Mouse (Mus musculus): Measurements from ENCODE around the gene Prpf40b.
"Not testable (repeated sequence)": the region's sequence is repeated elsewhere in the genome, so short reads cannot be mapped to it uniquely, and the experiment has no call there.

Prpf40b gene

DNA sequence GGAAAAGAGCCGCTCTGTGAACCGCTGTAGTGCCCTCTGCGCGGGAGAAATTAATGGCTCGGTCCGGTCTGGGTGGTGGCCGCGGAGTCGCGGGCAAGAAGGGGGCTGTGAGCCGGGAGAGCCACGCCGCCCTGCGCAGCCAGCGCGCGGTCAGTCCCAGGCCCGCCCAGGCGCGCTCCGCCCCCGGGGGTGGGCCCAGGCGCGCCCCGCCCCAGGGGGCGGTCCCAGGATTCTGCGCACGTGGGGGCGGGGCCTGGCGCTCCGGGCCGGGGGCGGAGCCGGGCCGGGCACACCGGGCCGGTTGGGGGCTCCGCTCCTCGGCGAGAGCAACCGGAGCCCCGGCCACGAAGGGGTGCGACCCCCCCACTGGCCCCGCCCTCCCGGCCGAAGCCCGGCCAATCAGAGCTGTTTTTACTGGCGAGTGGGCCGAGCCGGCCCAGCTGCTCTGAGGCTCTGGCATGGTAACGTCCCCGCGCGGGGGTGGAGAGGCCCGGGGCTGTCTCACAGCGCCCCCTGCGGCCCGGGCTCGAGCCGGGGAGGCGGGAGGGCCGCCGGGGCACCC, at the start of gene Prpf40b:
Prpf40b (plus strand) TSS at position 275 of the 562 bp plus-strand sequence.
- peak; percentile 93 for DNase-seq

- not testable (repeated sequence) for DNase-seq
Measured at GRCm38 (mm10) chr15:99246736-99247135, 48.2 kb upstream of the Prpf40b start.

DNA sequence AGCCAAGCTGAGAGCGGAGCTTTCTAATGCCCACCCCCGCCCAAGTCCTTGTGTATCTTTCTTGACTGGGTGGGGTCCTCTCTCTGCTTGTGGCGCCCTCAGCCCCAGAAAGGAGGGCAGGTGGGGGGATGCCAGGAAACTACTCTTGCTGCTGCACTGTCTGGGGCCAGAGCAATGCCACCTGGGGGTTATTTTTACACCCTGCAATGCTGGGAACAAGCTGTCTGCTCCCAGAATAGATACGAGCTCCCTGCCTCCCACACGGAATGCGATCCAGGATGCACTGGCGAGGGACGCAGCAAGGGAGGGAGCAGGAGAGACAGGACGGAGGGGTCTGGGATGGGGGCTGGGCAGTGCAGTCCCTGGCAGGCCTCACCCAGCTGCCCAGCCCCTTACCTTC, 45.9 kb upstream of the Prpf40b start:
- DNase-seq = no peak

- DNase-seq = no peak
Measured at GRCm38 (mm10) chr15:99249938-99250337, 44.9 kb upstream of the Prpf40b start.

DNA sequence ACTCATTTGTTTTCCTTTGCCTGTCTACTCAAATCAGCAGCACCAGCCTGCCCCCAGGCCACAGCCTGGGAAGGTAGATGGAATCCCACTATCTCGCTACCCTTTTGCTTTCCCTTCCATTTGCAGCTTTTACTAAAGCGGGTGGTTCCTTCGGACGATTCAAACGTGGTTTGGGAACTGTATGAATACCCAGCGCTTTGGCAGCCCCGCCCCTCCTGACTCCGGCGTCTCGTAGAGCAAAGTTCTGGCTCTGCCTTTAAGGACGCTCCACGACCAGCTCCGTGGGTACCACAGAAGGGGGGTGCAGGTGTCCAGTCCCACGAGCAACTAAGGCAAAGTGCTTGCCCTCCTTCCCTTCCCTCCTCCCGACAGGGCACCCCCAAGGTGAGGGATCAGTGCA, 43.8 kb upstream of the Prpf40b start:
- DNase-seq = peak; percentile 44

DNA sequence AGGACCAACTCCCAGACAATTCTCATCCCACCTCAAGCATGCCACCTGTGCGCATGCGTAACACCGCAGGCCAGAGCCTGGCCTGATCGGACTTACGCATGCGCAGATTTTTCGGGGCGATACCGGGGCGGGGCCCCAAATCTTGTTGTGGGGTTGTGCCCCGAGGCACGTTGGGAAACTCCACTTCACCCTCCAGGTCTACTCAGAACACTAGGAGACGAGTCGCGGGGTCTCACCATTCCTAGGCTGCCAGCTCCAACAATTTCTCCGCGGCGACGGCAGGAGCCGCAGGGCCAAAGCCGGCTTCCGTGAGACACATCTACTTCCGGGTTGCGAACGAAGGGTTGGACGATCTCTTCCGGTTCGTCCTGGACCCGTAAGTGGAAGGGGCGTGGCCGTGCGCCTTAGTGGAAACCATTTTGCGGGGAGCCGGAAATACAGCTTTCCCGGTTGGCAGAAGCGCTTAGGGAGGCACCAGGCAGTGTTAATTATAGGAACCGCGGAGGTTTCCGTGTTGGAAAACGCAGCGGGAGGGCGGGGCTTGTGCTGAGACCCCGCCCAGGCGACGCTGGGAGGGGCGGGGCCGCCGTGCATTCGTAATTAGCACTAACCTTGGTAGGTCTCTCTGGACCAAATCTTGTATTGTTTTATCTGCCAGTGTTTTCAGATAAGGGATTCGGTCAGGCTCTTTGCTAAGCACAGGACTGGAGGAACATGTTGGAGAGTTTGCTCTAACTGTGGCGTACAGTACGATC, 43.1 kb upstream of the Prpf40b start, which contains the start of gene Mcrs1:
Mcrs1 (minus strand) TSS at position 336 of the 755 bp plus-strand sequence.
- peak; percentile 97 for DNase-seq

DNA sequence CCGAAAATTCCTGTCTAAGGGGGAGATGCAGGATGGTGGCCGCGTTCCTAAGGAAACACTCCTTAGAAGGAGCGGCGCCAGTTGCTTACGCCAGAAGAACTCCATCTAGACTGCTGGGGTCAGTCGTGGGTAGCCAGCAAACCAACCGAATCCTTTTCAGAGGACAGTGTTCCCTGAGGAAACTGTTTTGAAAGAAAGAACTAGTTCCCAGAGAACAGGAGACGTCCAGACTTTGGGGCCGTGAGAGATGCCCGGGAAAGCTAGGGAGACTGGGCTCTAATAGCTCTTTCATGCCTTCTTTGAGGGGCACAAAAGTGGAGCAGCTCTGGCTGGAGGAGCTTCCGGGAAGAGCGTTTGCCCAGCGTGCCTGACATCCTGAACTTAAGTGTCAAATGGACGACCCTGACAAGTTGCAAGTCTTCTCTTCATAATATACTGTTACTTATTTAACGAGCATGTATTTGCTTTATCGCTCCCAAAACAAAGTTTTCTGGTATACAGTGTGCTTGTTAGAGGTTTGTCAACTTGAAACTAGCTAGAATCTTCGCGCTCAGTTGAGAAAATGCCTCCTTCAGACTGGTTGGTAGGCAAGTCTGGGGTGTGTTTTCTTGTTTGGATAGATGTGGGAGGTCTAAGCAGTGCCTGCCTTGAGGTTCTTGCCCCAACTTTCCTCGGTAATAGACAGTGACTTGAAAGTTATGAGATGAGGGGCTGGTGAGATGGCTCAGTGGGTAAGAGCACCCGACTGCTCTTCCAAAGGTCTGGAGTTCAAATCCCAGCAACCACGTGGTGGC, 42.3 kb upstream of the Prpf40b start:
- no peak for DNase-seq

- DNase-seq = not testable (repeated sequence)
Measured at GRCm38 (mm10) chr15:99253175-99253479, 41.8 kb upstream of the Prpf40b start.

DNA sequence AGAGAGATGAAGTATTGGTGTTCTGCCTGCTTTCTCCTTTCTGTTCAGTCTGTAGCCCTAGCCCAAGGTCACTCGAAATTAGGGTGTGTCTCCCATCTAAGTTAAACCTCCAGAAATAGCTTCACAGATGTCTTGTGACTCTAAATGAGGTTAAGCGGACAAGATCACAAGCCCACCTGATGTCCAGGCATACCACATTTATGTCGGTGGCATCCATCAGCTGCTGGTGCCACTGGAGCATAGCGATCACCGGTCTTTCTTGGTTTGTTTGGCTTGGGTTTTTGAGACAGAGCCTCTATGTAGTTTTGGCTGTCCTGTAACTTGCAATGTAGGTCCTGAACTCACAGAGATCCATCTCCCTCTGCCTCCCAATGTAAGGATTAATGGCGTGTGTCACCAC, 41.1 kb upstream of the Prpf40b start:
- no peak for DNase-seq

GRCm38 (mm10) chr15:99254477-99255005, 40.3 kb upstream of the Prpf40b start:
- DNase-seq = no peak

DNA sequence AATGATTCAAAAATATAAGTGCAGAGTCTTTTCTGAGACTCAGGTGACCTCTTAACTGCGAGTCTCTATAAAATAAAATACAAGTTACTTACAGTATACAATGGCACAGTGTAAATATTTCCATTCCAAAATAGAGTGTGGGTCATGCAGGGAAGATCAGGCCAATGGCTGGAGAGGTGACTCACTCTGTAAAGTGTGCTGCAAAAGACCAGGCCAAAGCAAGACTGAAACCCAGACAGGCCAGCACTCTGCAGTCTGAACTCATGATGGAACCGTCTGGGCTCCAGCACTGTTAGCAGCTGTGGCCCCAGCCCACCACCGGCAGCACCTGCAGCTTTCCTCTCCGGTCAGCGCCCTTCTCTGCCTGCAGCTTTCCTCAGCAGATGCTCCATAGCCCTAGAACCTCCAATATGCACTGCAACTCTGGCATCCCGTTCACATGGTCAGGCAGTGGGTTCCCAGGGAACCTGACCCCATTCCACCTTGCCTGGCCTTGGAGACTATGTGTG, 39.6 kb upstream of the Prpf40b start:
- no peak for DNase-seq

DNA sequence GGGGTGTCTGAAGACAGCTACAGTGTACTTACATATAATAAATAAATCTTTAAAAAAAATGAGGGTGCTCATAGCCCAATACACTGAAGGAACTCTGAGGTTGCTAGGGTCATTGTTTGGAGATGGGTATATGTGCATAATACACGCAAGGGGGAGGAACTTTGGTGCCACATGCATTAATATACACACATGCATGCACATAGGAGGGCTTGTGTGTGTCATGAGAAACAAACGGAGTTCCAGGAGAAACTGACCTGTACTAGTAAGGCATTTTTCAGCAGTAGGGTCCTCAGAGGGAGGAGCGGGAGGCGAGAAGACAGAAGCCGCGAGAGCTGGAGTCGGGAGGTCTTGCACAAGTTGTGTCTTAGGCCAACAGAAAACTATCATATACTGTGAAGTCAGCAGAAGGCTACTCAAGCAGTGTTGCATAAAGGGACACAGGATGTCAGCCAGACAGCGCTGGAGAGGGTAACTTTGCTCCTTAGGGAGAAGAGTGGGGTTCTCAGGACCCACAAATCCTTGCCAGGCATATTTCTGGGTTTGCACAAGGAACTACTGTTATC, 35.6 kb upstream of the Prpf40b start:
- DNase-seq = no peak

- peak; percentile 71 for DNase-seq
Measured at GRCm38 (mm10) chr15:99259730-99260252, 35.1 kb upstream of the Prpf40b start.

DNA sequence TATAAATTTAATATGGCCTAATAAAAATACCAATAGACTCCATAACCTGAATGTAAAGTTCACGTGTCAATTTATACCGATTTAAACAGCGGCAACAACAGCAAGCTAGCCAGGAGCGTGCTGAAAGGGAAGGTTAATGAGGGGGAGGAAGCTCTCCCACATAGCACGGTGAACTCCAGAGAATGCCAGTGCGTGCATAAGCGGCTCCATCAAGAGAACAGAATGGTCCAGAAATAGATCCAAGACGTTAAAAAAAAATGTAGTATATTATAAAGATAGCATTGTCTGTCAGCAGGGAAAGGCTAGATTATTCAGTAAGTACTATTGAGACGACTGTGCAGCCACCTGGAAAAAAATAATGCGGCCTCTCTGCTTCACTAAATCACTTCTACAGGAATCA, 32.2 kb upstream of the Prpf40b start:
- DNase-seq = no peak

DNA sequence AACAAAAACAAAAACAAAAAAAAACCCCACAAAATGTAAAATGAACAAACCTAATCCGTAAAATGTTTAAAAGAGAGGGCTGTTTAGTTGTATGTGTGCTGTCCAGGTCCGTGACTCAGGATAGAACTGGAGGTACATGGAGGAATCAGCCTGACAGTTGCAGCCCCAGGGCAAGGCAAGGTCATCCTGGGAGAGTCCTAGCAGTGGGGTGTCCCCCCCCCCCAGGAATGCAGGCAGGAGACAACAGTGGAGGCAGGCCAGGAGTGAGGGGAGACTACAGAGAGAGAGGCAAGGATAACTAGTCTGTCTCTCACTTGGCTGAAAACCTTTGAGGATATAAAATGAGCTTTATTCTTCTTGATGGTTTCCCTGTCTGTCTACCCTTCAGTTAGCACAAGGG, 30.5 kb upstream of the Prpf40b start:
- no peak for DNase-seq

DNA sequence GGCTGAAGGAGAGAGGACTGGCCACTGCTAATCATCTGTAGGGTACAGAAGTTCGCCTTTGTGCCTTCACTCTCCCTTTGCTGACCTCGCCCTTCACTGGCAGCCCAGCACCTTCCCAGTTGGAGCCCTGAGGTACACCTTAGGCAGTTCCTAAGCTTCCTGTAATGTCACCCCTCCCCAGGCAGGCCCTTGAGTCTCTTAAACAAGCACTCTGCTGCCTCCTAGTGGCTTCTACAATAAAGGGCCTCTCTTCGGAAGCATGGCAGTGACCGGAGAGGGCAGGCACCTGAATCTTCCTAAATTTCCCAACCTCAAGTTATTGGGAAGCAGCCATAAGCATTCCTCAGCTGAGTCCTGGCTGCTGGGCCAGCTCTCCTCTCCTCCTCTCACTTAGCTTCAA, 29.2 kb upstream of the Prpf40b start:
- DNase-seq = peak; percentile 78

DNA sequence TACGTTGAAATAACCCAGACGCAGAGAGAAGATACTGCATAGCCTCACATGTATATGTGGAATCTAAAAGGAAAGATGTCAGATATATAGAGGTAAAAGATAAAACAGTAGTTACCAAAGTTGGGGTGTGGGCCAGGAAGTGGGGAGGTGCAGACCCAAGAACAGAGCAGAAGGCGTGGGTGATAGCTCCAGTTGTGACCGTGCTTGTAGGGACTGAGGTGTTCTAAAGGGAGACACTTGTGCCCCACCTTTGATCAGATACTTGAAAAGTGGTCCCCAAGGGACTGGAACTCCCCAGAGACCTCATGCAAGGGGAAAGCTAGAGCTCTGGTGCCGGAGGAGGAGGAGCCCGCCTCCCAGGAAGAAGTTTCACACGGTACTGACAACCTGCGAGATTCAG, 18.8 kb upstream of the Prpf40b start:
- no peak for DNase-seq

DNA sequence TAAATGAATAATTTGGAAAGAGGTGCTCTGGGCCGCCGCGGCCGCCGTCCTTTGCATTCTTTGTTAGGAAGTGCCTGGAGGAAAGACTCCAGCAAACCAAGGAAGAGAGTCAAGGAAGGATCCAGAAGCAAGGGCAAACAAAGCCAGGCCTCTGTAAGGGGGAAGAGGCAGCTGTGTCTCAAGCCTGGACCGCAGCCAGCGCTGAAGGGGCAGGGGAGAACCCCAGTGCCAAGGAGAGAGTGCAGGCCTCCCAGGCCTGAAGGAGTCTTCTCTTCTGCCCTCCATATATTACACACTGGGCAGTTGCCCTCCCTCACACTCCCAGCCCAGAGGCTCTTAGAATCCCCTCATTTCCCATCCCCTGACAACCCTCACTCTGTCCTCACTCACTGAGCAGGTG, 16.6 kb upstream of the Prpf40b start:
- DNase-seq = no peak

- DNase-seq = peak; percentile 66
Measured at GRCm38 (mm10) chr15:99283456-99283855, 11.4 kb upstream of the Prpf40b start.

DNA sequence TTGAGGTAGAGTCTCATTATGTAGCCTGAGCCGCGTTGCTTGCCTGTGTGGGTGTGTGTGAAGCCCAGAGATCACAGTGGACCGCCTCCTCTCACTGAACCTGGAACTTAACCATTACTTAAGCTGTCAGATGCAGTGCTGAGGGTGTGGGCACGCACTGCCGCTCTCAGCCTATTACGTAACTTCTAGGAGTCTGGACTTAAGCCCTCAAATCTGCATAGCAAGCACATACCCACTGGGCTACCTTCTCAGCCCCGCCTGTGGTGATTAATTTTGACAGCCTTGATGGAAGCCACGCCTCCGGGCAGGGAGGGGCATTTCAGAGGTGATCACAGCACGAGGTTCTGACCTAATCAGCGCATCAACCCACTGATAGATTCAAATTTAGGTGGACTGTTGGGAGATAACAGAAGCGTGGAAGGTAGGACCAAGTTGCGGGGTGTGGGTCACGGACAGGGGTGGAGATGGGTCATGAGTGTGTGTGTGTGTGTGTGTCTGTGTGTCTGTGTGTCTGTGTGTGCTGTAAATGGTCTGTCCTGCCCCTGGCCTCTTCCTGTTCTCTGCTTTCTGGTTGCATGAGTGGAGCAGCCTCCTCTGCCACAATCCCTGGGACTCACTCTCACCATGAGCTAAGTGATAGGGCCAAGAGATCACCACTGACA, 10.2 kb upstream of the Prpf40b start:
- no peak for DNase-seq

GRCm38 (mm10) chr15:99285189-99285535, 9.7 kb upstream of the Prpf40b start:
- no peak for DNase-seq

DNA sequence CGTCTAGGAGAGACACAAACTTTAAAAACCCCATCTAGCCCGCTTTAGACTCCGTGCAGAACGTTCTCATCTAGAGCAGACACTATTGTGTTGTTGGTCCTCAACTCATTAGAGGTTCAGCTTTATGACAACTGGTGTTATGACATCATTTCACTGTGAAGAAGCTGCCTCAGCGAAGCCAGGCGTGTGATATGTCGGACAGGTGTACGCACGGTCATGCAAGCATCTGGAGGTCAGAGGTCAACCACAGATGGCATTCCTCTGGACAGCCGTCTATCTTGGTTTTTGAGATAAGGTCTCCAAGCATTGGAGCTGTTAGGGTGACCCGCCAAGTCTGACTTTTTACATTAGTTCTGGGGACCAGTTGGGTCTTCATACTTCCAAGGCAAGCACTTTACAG, 4.3 kb upstream of the Prpf40b start:
- no peak for DNase-seq

DNA sequence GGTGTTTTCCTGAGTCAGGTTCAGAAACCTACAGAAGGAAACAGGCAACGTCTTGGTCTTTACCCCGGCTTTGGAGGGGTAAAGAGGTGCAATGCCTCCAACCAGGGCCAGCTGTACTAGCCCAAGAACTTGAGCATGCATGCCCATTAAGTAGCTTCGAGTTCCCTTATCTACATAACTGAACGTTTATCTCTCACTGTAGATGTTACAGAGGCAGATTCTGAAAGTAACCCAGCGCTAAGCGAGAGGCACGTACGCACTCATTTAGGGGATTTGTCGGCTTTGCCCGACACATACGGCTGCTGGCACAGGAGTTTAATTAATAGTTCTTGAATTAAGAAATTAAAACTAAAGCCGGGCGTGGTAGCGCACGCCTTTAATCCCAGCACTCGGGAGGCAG, 600 bp upstream of the Prpf40b start:
- no peak for DNase-seq

Data from thymus, postnatal 4 days (tissue).